Mouse (Mus musculus): Measurements from ENCODE around the gene Olfr325.

Gene Olfr325

GRCm38 (mm10) chr11:58630401-58630800, 52.9 kb downstream of the Olfr325 start, which contains the start of gene Olfr323:
TSS of gene Olfr323 (minus strand) at chr11:58630501.
- CTCF ChIA-PET = no interaction called here
